In genomic region chr3:58318756-58319155, GRCm38 (mm10) we compare ENCODE assay signal across 14 mouse cellular contexts.
"Had no signal": no experiment of that assay in that cellular context is flagged by ENCODE, and none has a peak within 500 bp of the region (broad histone marks: within the 10 kb centered on the region; RNA-seq: fewer than 3 reads in every experiment).

No protein-coding gene starts in this region.

- DNase-seq: layer of hippocampus, adult 9-11 months; layer of hippocampus, postnatal 36 days; liver, embryonic 13.5 days; liver, postnatal 0 days; right cerebral cortex, adult 18-20 months; right cerebral cortex, postnatal 25 days; thymus, adult 2 months; thymus, postnatal 25 days had no signal

- H3K27me3 ChIP-seq: limb, embryonic 15.5 days; liver, embryonic 13.5 days; lung, embryonic 15.5 days; midbrain, embryonic 12.5 days had no signal

- H3K4me2 ChIP-seq: limb, embryonic 15.5 days; liver, embryonic 13.5 days; lung, embryonic 15.5 days; midbrain, embryonic 12.5 days had no signal

- H3K36me3 ChIP-seq: limb, embryonic 15.5 days; liver, embryonic 13.5 days; lung, embryonic 15.5 days; midbrain, embryonic 12.5 days had no signal

- H3K9ac ChIP-seq: limb, embryonic 15.5 days; liver, embryonic 13.5 days; liver, postnatal 0 days; lung, embryonic 15.5 days; midbrain, embryonic 12.5 days had no signal

- H3K27ac ChIP-seq: limb, embryonic 15.5 days; liver, embryonic 13.5 days; lung, embryonic 15.5 days; midbrain, embryonic 12.5 days had no signal

- H3K4me1 ChIP-seq: limb, embryonic 15.5 days; liver, embryonic 13.5 days; lung, embryonic 15.5 days; midbrain, embryonic 12.5 days had no signal

- ATAC-seq: inflammation-experienced regulatory T-cells, adult 6 months; intestine, postnatal 0 days; liver, postnatal 0 days; midbrain, embryonic 16.5 days had no signal

- H3K9me3 ChIP-seq: limb, embryonic 15.5 days; liver, embryonic 13.5 days; lung, embryonic 15.5 days; midbrain, embryonic 12.5 days had no signal

- H3K4me3 ChIP-seq: limb, embryonic 15.5 days; liver, embryonic 13.5 days; lung, embryonic 15.5 days; midbrain, embryonic 12.5 days had no signal
